Mouse (Mus musculus) cortical plate, adult 2 months (tissue): Measurements from ENCODE around the gene Pfdn6.
"Not testable (repeated sequence)": the region's sequence is repeated elsewhere in the genome, so short reads cannot be mapped to it uniquely, and the experiment has no call there.

Experiments used
- CTCF ChIP-seq: fragments of 200-500 bp; IDR thresholded peaks from 2 replicates; pipeline ENCODE4 v1.5.1; 2011; ENCODE audit warnings: mild to moderate bottlenecking, control low read depth, low read length; ENCODE audit not compliant: insufficient read depth; ENCODE audit errors: extremely low read depth
- POLR2A ChIP-seq: fragments of 200-500 bp; IDR thresholded peaks from 2 replicates; pipeline ENCODE4 v1.6.1; 2011; ENCODE audit warnings: mild to moderate bottlenecking, low read length, control low read depth; ENCODE audit not compliant: insufficient read depth; ENCODE audit errors: extremely low read depth

DNA sequence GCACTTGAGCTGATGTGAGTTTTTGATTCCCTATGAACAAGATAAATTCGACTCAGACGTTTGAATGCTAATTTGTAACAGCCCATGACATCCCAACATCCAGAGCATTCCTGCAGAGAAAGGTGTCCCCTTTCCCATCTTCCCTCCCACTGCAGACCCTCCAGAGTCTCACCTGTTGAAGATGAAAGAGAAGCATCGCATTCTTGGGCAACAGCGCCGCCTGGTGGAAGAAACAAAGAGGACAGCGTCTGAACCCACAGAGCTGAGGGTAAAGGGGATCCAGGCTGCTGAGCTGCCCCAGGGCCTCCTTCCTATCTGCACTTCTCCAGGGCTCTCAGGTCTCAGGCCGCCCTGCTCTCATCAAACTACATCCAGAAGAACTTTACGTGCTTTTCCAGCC lies 42.0 kb upstream of the Pfdn6 start:
- TF ChIP-seq CTCF = peak; percentile 51
- not testable (repeated sequence) for TF ChIP-seq POLR2A
